Comparison of ENCODE assay signal across 8 mouse cellular contexts in the genomic region with DNA sequence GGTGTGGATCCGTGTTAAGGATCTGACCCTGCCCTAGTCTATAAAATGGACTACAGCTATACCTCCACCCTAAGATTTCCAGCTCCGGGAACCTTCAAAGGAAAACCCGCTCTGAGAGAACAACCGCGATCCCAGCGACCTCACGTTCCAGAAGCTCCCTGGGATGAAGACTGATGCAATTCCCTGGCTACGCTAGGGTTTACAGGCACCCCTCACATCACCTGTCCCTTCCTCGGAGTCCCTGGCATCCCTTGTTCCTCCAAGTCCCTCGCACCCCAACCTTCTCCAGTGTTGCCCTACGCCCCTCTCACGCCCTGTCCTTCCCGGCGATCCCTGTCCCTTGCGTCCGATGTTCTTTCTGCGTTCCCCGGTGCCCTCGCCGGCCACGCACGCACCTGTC. TPM values are rescaled to one million over a fixed set of nuclear protein-coding genes. Genes with fewer than 3 reads are reported as not detected.
DNase-seq lines count a peak whose midpoint lies in the region; ATAC-seq lines count a peak whose summit lies in the region.

No protein-coding gene starts in this region.

- peaks cover 14% of the 10 kb centered on the region for H3K4me1 ChIP-seq in heart, embryonic 12.5 days (replicated peaks)
- H3K4me1 ChIP-seq in forebrain, embryonic 11.5 days (replicated peaks; ENCODE audit: control insufficient read depth, insufficient read depth, low read length): peaks cover 6% of the 10 kb centered on the region; the same call in 1 of the 2 replicates
- peaks cover 17% of the 10 kb centered on the region for H3K4me1 ChIP-seq in liver, embryonic 16.5 days (ENCODE audit: control insufficient read depth, low read depth, low read length)

- 0% methylated on average over 22 of the region's 22 CpGs for WGBS in heart, embryonic 12.5 days
- under 1% methylated on average over 22 of the region's 22 CpGs for WGBS in forebrain, embryonic 11.5 days
- 0% methylated on average over 22 of the region's 22 CpGs for WGBS in liver, embryonic 16.5 days (ENCODE audit: insufficient replicate concordance)

- H3K9me3 ChIP-seq in heart, embryonic 12.5 days (replicated peaks): no peaks in the 10 kb centered on the region
- no peaks in the 10 kb centered on the region for H3K9me3 ChIP-seq in forebrain, embryonic 11.5 days (ENCODE audit: control insufficient read depth, low read length)
- no peaks in the 10 kb centered on the region for H3K9me3 ChIP-seq in liver, embryonic 16.5 days (replicated peaks; ENCODE audit: control insufficient read depth, low read length)

- peak overlapping the region; percentile 70 for H3K27ac ChIP-seq in heart, embryonic 12.5 days (ENCODE audit: poor library complexity, severe bottlenecking)
- peak overlapping the region; percentile 15; the same call in 1 of the 2 replicates for H3K27ac ChIP-seq in forebrain, embryonic 11.5 days (ENCODE audit: low read depth, low read length)
- peak overlapping the region; percentile 65 for H3K27ac ChIP-seq in liver, embryonic 16.5 days (ENCODE audit: low read length)

- peak; percentile 12; the same call in 1 of the 2 replicates for ATAC-seq in heart, embryonic 12.5 days (ENCODE audit: insufficient number of reproducible peaks, low FRiP score)
- no peak; the same call in 1 of the 2 replicates for ATAC-seq in forebrain, embryonic 11.5 days (replicated peaks; ENCODE audit: low FRiP score)
- ATAC-seq in liver, embryonic 16.5 days (ENCODE audit: low read depth): peak; percentile 1

- H3K9ac ChIP-seq in heart, embryonic 12.5 days: peak overlapping the region; percentile 89
- H3K9ac ChIP-seq in forebrain, embryonic 11.5 days (ENCODE audit: low read length): peak overlapping the region; percentile 82
- peak overlapping the region; percentile 76 for H3K9ac ChIP-seq in liver, embryonic 16.5 days (ENCODE audit: low read depth, low read length)

- H3K27me3 ChIP-seq in heart, embryonic 12.5 days (replicated peaks): no peaks in the 10 kb centered on the region
- H3K27me3 ChIP-seq in forebrain, embryonic 11.5 days (ENCODE audit: control insufficient read depth, insufficient read depth, low read length): no peaks in the 10 kb centered on the region
- no peaks in the 10 kb centered on the region for H3K27me3 ChIP-seq in liver, embryonic 16.5 days (ENCODE audit: control insufficient read depth, insufficient read depth, low read depth, low read length)

- H3K4me2 ChIP-seq in heart, embryonic 12.5 days: peak overlapping the region; percentile 77
- peak overlapping the region; percentile 64 for H3K4me2 ChIP-seq in forebrain, embryonic 11.5 days (ENCODE audit: low read depth, low read length, severe bottlenecking)
- H3K4me2 ChIP-seq in liver, embryonic 16.5 days (ENCODE audit: low read depth, low read length): peak overlapping the region; percentile 93

- DNase-seq in heart, adult 9 months (ENCODE audit: low spot score in 2 of 2): no peak
- DNase-seq in ES-CJ7 (ENCODE audit: low read depth, low spot score): peak; percentile 31
- no peak for DNase-seq in forebrain, embryonic 11.5 days (ENCODE audit: low spot score)
- DNase-seq in natural killer cell, adult 2 months (ENCODE audit: low spot score in 2 of 2): no peak
- no peak for DNase-seq in frontal cortex, adult 2 months (ENCODE audit: extremely low spot score in 1 of 2, low spot score in 1 of 2)
- DNase-seq in left cerebral cortex, adult 11 months (ENCODE audit: low spot score): no peak

- H3K36me3 ChIP-seq in heart, embryonic 12.5 days: peaks cover 33% of the 10 kb centered on the region
- peaks cover 8% of the 10 kb centered on the region; the same call in 1 of the 2 replicates for H3K36me3 ChIP-seq in forebrain, embryonic 11.5 days (ENCODE audit: control insufficient read depth, insufficient read depth, low read length)
- peaks cover 6% of the 10 kb centered on the region for H3K36me3 ChIP-seq in liver, embryonic 16.5 days (ENCODE audit: control insufficient read depth, insufficient read depth)

- H3K4me3 ChIP-seq in heart, embryonic 12.5 days: peak overlapping the region; percentile 75
- H3K4me3 ChIP-seq in forebrain, embryonic 11.5 days (ENCODE audit: low read depth, low read length): peak overlapping the region; percentile 88
- H3K4me3 ChIP-seq in liver, embryonic 16.5 days (ENCODE audit: low read depth, low read length): peak overlapping the region; percentile 78

RNA-seq across cellular contexts. Expression of gene Usp36, which starts 0.5 kb away (rescaled TPM):
- 14.8 and 16.2 TPM in 2 replicates for polyA plus RNA-seq in heart, embryonic 12.5 days (2016; fragmentation: Nextera tagmentation; extraction: Ambion mirVana)
- 16.7 and 17.3 TPM in 2 replicates for polyA plus RNA-seq in forebrain, embryonic 11.5 days (2014; fragmentation: Nextera tagmentation; extraction: Ambion mirVana)
- 4.9 and 5.7 TPM in 2 replicates for polyA plus RNA-seq in liver, embryonic 16.5 days (2015; fragmentation: Nextera tagmentation; extraction: Ambion mirVana)
- 27.7 and 28.4 TPM in 2 replicates for polyA plus RNA-seq in frontal cortex, adult 2 months (2012; rRNA removed)

RNA-seq across cellular contexts. Expression of gene Cyth1, which starts 41.2 kb away (rescaled TPM):
- 20.6 and 21.1 TPM in 2 replicates for polyA plus RNA-seq in heart, embryonic 12.5 days (2016; fragmentation: Nextera tagmentation; extraction: Ambion mirVana)
- 11.5 and 12.1 TPM in 2 replicates for polyA plus RNA-seq in forebrain, embryonic 11.5 days (2014; fragmentation: Nextera tagmentation; extraction: Ambion mirVana)
- polyA plus RNA-seq in liver, embryonic 16.5 days (2015; fragmentation: Nextera tagmentation; extraction: Ambion mirVana): 3.9 and 4.1 TPM in 2 replicates
- polyA plus RNA-seq in frontal cortex, adult 2 months (2012; rRNA removed): 70.4 and 90.1 TPM in 2 replicates

RNA-seq across cellular contexts. Expression of gene Cep295nl, which starts 52.7 kb away (rescaled TPM):
- polyA plus RNA-seq in heart, embryonic 12.5 days (2016; fragmentation: Nextera tagmentation; extraction: Ambion mirVana): 0.23 and 0.24 TPM in 2 replicates
- 0.44 and 0.60 TPM in 2 replicates for polyA plus RNA-seq in forebrain, embryonic 11.5 days (2014; fragmentation: Nextera tagmentation; extraction: Ambion mirVana)
- not detected in 2 replicates for polyA plus RNA-seq in liver, embryonic 16.5 days (2015; fragmentation: Nextera tagmentation; extraction: Ambion mirVana)
- 0.52 and 0.76 TPM in 2 replicates for polyA plus RNA-seq in frontal cortex, adult 2 months (2012; rRNA removed)

Comparison
In these comparisons a context has a peak if more than half of its experiments do, and no peak if none do; other contexts are left out.
1. H3K27ac ChIP-seq: peak in every context shown above with its lines; median percentile 70 in heart, embryonic 12.5 days; 65 in liver, embryonic 16.5 days; 15 in forebrain, embryonic 11.5 days.